Mouse (Mus musculus) erythroblast, embryonic 14.5 days (primary cell): ENCODE measurements around the gene Cpeb2.

Experiments used
- GATA1 ChIP-seq: IDR thresholded peaks from 2 replicates; pipeline ENCODE4 v1.6.1; 2012; ENCODE audit warnings: low read length, inconsistent platforms, mixed read lengths
- TAL1 ChIP-seq: IDR thresholded peaks from 3 replicates; pipeline ENCODE4 v1.6.1; 2012; ENCODE audit warnings: low read length, inconsistent platforms, mixed read lengths

- TF ChIP-seq GATA1 (no peak), TAL1 (no peak)
These were observed 60.2 kb downstream of the Cpeb2 start for GRCm38 (mm10) chr5:43293136-43293535.
